Mouse (Mus musculus): ENCODE results near the gene Ndufc1. TPM values are rescaled to one million over a fixed set of nuclear protein-coding genes. Genes with fewer than 3 reads are reported as not detected.
A peak's percentile ranks its signal among the peaks of the same experiment; 100 is the strongest.
"Not testable (repeated sequence)": the region's sequence is repeated elsewhere in the genome, so short reads cannot be mapped to it uniquely, and the experiment has no call there.

Ndufc1 gene
- polyA plus RNA-seq, 1 experiment from 2014 or later: 672 TPM

DNA sequence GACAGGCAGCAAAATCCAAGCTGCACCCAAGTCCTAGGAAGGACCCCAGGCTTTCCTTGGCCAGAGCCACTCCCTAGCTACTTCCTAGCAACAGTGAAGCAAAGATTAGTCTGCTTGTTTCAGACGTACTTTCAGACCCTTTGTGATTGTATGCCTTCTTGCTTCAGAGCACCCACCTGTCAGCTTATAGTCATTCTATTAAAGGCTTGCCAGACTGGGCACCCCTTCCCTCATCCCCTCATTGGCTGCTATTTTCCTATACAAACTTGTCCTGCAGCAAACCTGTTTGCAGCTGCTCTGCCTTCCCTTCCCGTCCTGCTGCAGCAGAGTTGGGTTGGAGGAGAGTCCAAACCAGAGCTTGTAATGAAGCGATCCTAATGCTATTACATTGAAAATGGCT lies 10.1 kb downstream of the Ndufc1 start:
- no peak overlapping the region for H3K9ac ChIP-seq (replicated peaks; ENCODE audit: low read length)
- WGBS: 20% methylated on average over 3 of the region's 3 CpGs
- H3K27ac ChIP-seq (ENCODE audit: low read length): no peak overlapping the region
- H3K4me1 ChIP-seq (ENCODE audit: insufficient read depth, low read length): peaks cover 6% of the 10 kb centered on the region
- no peak overlapping the region for H3K4me2 ChIP-seq (replicated peaks; ENCODE audit: low read depth, low read length)
- no peak overlapping the region for H3K4me3 ChIP-seq (ENCODE audit: low read length)
- no peak for ATAC-seq (ENCODE audit: low FRiP score, low TSS enrichment)
- H3K27me3 ChIP-seq (ENCODE audit: insufficient read depth, low read length): peaks cover 12% of the 10 kb centered on the region
- no peaks in the 10 kb centered on the region for H3K9me3 ChIP-seq (ENCODE audit: low read length)
- peaks cover 7% of the 10 kb centered on the region; the same call in 1 of the 2 replicates for H3K36me3 ChIP-seq (ENCODE audit: insufficient read depth, low read length)

DNA sequence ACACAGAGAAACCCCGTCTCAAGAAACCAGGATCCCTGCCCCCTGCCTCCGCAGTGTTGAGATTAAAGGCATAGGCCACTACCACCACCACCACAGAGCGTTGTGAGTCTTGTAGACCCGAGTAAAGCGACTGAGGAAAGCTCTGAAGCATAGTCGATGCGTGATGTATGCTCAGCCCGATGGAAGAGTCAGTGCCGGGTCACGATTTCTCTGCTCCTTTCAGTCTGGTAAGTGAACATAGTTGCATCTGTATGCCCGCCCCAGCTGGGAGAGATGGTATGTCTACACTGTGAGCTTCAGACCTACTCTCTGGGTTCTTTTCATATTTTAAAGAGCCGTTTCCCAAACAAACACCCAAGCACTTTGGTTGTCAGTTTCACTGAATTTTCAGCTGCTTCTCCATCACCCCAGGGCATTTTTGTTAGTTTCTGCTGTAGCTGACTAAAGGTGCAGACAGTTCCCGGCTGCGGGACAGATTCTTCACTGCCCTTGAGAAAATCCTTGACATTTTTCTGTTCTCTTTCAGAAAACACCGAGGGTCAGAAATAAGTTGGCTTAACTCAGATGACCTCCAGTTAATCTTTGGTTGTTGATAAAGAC lies 11.0 kb downstream of the Ndufc1 start:
- Histone ChIP-seq H3K4me2 (replicated peaks; ENCODE audit: low read depth, low read length) (no peak overlapping the region), H3K4me1 (ENCODE audit: insufficient read depth, low read length) (peaks cover 6% of the 10 kb centered on the region), H3K36me3 (ENCODE audit: insufficient read depth, low read length) (0 out of 2 replicates have a peak, but pooled peaks cover under 1% of the 10 kb centered on the region), H3K9ac (replicated peaks; ENCODE audit: low read length) (no peak overlapping the region), H3K9me3 (ENCODE audit: low read length) (no peaks in the 10 kb centered on the region), H3K27me3 (ENCODE audit: insufficient read depth, low read length) (peaks cover 12% of the 10 kb centered on the region), H3K4me3 (ENCODE audit: low read length) (no peak overlapping the region), H3K27ac (ENCODE audit: low read length) (no peak overlapping the region)
- no peak for ATAC-seq (ENCODE audit: low FRiP score, low TSS enrichment)
- 65% methylated on average over 15 of the region's 15 CpGs for WGBS

- Histone ChIP-seq H3K27ac (ENCODE audit: low read length) (0 out of 2 replicates have a peak within 1 kb of the TSS, but pooled peaks have one; percentile 18), H3K9ac (replicated peaks; ENCODE audit: low read length) (peak within 1 kb of the TSS; percentile 63)
- 2% methylated on average over 41 of the region's 41 CpGs for WGBS
Measured at GRCm38 (mm10) chr3:51396219-51397068, 12.3 kb downstream of the Ndufc1 start, which contains the start of gene Mgarp. Gene Mgarp (minus strand): TSS chr3:51396738.

DNA sequence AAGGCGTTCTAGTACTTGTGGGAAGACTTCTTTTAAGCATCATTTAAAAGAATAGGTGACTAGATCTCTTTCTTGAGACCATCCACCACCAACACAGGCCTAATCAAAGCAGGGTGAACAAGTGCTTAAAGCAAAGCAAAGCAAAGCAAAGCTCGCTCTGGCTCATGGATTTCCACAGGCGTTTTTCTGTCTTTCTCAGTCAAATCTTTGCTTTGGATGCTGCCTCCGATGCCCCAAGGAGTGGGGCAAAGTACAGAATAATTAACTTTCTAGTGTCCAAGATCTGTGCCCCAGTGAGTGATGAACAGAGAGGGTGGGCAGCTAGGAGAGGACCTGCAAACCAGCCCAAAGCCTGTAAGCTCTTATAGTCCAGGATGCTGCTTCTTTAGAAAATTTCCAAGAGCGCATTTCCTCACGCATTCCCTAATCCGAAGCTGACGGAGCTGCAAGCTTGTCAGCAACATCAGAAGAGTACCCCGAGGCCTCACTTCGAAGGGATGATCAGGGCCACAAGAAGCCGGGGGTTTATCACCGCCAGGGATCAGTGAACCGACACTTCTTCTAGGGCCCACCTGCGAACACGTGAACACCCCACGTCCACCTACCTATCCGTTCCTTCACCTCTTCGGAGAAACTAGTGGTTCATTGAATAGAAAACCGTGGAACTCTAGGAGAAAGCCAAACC lies 13.2 kb downstream of the Ndufc1 start:
- 34% methylated on average over 19 of the region's 19 CpGs for WGBS
- peak overlapping the region; percentile 65 for H3K4me3 ChIP-seq (ENCODE audit: low read length)
- no peak overlapping the region for H3K9ac ChIP-seq (replicated peaks; ENCODE audit: low read length)
- peak overlapping the region; percentile 80; the same call in 1 of the 2 replicates for H3K4me2 ChIP-seq (replicated peaks; ENCODE audit: low read depth, low read length)
- H3K4me1 ChIP-seq (ENCODE audit: insufficient read depth, low read length): peaks cover 6% of the 10 kb centered on the region
- H3K36me3 ChIP-seq (ENCODE audit: insufficient read depth, low read length): no peaks in the 10 kb centered on the region
- H3K27ac ChIP-seq (ENCODE audit: low read length): no peak overlapping the region
- no peaks in the 10 kb centered on the region for H3K9me3 ChIP-seq (ENCODE audit: low read length)
- H3K27me3 ChIP-seq (ENCODE audit: insufficient read depth, low read length): peaks cover 12% of the 10 kb centered on the region
- no peak for ATAC-seq (ENCODE audit: low FRiP score, low TSS enrichment)

More at GRCm38 (mm10) chr3:51396219-51397068, 12.3 kb downstream of the Ndufc1 start, which contains the start of gene Mgarp:
- Histone ChIP-seq H3K27me3 (ENCODE audit: insufficient read depth, low read length) (peaks cover 12% of the 10 kb centered on the region), H3K9me3 (ENCODE audit: low read length) (no peaks in the 10 kb centered on the region), H3K36me3 (ENCODE audit: insufficient read depth, low read length) (no peaks in the 10 kb centered on the region), H3K4me3 (ENCODE audit: low read length) (peak within 1 kb of the TSS; percentile 65), H3K4me2 (replicated peaks; ENCODE audit: low read depth, low read length) (peak within 1 kb of the TSS; percentile 80), H3K4me1 (ENCODE audit: insufficient read depth, low read length) (peaks cover 6% of the 10 kb centered on the region)
- ATAC-seq (ENCODE audit: low FRiP score, low TSS enrichment): peak; percentile 88

- no peak overlapping the region for H3K4me2 ChIP-seq (replicated peaks; ENCODE audit: low read depth, low read length)
- 77% methylated on average over 3 of the region's 3 CpGs for WGBS
- peaks cover 6% of the 10 kb centered on the region for H3K4me1 ChIP-seq (ENCODE audit: insufficient read depth, low read length)
- no peak overlapping the region for H3K4me3 ChIP-seq (ENCODE audit: low read length)
- no peaks in the 10 kb centered on the region for H3K9me3 ChIP-seq (ENCODE audit: low read length)
- no peaks in the 10 kb centered on the region for H3K36me3 ChIP-seq (ENCODE audit: insufficient read depth, low read length)
- H3K27me3 ChIP-seq (ENCODE audit: insufficient read depth, low read length): peaks cover 12% of the 10 kb centered on the region
- no peak for ATAC-seq (ENCODE audit: low FRiP score, low TSS enrichment)
- no peak overlapping the region for H3K9ac ChIP-seq (replicated peaks; ENCODE audit: low read length)
- no peak overlapping the region for H3K27ac ChIP-seq (ENCODE audit: low read length)
Measured at GRCm38 (mm10) chr3:51394881-51395280, 13.9 kb downstream of the Ndufc1 start.

DNA sequence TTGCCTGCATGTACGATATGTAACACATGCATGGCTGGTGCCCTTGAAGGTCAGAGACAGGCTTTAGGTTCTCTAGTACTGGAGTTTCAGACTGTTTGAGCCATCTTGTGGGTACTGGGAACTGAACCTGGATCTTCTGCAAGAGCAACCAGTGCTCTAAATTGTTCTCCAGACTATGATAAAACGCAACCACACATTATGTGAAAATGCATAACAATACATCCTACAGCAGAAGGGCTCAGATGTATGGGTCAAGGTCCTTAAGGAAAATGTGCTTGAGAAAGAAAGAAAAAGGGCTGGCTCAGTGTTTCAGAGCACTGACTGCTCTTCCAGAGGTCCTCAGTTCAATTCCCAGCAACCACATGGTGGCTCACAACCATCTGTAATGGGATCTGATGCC lies 15.1 kb downstream of the Ndufc1 start:
- no peaks in the 10 kb centered on the region for H3K36me3 ChIP-seq (ENCODE audit: insufficient read depth, low read length)
- no peak overlapping the region for H3K4me2 ChIP-seq (replicated peaks; ENCODE audit: low read depth, low read length)
- no peak overlapping the region for H3K9ac ChIP-seq (replicated peaks; ENCODE audit: low read length)
- peaks cover 12% of the 10 kb centered on the region for H3K27me3 ChIP-seq (ENCODE audit: insufficient read depth, low read length)
- no peaks in the 10 kb centered on the region for H3K9me3 ChIP-seq (ENCODE audit: low read length)
- WGBS: 91% methylated on average over 2 of the region's 2 CpGs
- peaks cover 11% of the 10 kb centered on the region for H3K4me1 ChIP-seq (ENCODE audit: insufficient read depth, low read length)
- no peak for ATAC-seq (ENCODE audit: low FRiP score, low TSS enrichment)
- H3K27ac ChIP-seq (ENCODE audit: low read length): no peak overlapping the region
- H3K4me3 ChIP-seq (ENCODE audit: low read length): no peak overlapping the region

DNA sequence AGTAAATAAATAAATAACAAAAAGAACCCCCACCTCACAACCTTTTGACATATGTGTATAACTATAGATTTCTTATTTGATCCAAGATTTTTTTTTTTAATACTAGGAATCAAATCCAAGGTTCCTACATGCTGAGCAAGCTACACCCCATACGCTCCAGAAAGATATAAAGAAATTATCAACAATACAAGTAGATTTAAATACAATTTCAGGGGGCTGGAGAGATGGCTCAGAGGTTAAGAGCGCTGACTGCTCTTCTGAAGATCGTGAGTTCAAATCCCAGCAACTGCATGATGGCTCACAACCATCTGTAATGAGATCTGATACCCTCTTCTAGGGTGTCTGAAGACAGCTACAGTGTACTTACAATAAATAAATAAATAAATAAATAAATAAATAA lies 15.8 kb downstream of the Ndufc1 start:
- not testable (repeated sequence) for H3K9ac ChIP-seq (replicated peaks; ENCODE audit: low read length); H3K4me2 ChIP-seq (replicated peaks; ENCODE audit: low read depth, low read length); ATAC-seq (ENCODE audit: low FRiP score, low TSS enrichment); H3K9me3 ChIP-seq (ENCODE audit: low read length); H3K36me3 ChIP-seq (ENCODE audit: insufficient read depth, low read length); H3K27ac ChIP-seq (ENCODE audit: low read length); H3K4me3 ChIP-seq (ENCODE audit: low read length)
- Histone ChIP-seq H3K4me1 (ENCODE audit: insufficient read depth, low read length) (peaks cover 12% of the 10 kb centered on the region), H3K27me3 (ENCODE audit: insufficient read depth, low read length) (peaks cover 12% of the 10 kb centered on the region)
- WGBS: 93% methylated on average over 3 of the region's 3 CpGs

DNA sequence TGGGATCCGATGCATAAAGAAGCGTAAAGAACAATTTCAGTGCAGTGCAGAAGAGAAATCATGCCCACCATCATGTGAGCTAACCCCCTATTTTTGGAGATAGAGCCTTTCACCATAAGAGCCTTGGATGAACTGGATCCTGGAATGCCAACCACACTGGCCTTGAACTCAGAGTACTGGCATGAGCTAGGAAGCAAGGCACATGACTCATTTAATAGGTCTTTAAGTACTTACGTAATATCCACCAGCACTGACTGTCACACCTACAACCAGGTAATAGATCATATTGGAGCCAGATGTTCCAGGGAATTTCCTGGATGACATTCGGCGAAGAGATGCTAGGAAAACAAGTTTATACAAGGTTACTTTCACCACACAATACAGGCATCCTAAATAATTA lies 17.2 kb downstream of the Ndufc1 start:
- H3K27me3 ChIP-seq (ENCODE audit: insufficient read depth, low read length): peaks cover 12% of the 10 kb centered on the region
- H3K27ac ChIP-seq (ENCODE audit: low read length): no peak overlapping the region
- H3K4me2 ChIP-seq (replicated peaks; ENCODE audit: low read depth, low read length): no peak overlapping the region
- no peak overlapping the region for H3K4me3 ChIP-seq (ENCODE audit: low read length)
- WGBS: 90% methylated on average over 5 of the region's 5 CpGs
- no peaks in the 10 kb centered on the region for H3K9me3 ChIP-seq (ENCODE audit: low read length)
- H3K9ac ChIP-seq (replicated peaks; ENCODE audit: low read length): no peak overlapping the region
- ATAC-seq (ENCODE audit: low FRiP score, low TSS enrichment): no peak
- H3K4me1 ChIP-seq (ENCODE audit: insufficient read depth, low read length): peaks cover 12% of the 10 kb centered on the region
- H3K36me3 ChIP-seq (ENCODE audit: insufficient read depth, low read length): no peaks in the 10 kb centered on the region

GRCm38 (mm10) chr3:51391095-51391494 lies 17.7 kb downstream of the Ndufc1 start:
- Histone ChIP-seq H3K9me3 (ENCODE audit: low read length) (no peaks in the 10 kb centered on the region), H3K4me2 (replicated peaks; ENCODE audit: low read depth, low read length) (no peak overlapping the region), H3K4me1 (ENCODE audit: insufficient read depth, low read length) (peaks cover 10% of the 10 kb centered on the region), H3K27ac (ENCODE audit: low read length) (no peak overlapping the region), H3K4me3 (ENCODE audit: low read length) (no peak overlapping the region), H3K27me3 (ENCODE audit: insufficient read depth, low read length) (peaks cover 9% of the 10 kb centered on the region), H3K9ac (replicated peaks; ENCODE audit: low read length) (no peak overlapping the region), H3K36me3 (ENCODE audit: insufficient read depth, low read length) (no peaks in the 10 kb centered on the region)
- ATAC-seq (ENCODE audit: low FRiP score, low TSS enrichment): no peak
- WGBS: 83% methylated on average over 5 of the region's 5 CpGs

All from kidney, embryonic 16.5 days (tissue).